Mouse (Mus musculus): ENCODE measurements around the gene Atp13a5. TPM values are rescaled to one million over a fixed set of nuclear protein-coding genes. Genes with fewer than 3 reads are reported as not detected.

Gene Atp13a5
- polyA plus RNA-seq, 1 experiment, result not detected

DNA sequence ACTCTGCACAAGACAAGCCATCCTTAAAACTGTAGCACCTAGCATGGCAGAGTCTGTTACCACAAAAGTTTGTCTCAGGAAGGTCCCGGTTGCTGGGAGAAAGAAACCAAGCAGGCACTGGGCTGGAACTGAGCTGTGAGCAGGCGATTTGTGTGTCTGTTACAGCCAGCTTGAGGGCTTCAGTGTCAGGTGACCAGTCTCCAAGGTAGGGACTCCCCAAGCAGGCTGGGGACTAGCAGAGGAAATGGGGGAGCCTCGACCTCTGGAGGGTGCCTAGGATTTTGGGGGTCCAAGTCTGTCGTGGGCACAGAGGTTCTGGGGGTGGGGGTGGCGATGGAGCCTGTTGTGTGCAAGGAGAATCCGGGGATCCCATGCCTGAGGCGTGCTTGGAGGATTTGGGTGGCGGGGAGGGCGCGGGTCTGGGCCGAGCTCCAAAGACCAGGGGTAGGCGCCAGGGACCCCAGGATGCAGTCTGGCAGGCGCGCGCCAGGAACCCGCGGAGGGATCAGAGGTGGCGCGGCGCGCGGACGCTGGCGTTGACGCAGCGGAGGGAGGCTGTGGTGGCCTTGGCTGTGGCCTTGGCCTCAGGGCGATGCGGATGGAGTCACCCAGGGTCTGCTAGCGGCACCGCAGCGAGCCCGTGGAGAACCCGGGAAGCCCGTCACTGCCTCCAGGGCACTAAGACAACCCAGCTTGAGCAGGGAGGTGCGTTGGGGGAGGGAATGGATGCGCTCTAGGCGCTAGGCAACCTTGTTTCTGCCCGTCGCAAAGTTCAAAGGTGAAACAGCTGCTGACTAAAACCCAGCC is 168.7 kb downstream of the Atp13a5 start, which contains the start of gene Hrasls:
Gene Hrasls (plus strand): TSS at position 91 of the 807 bp plus-strand sequence.
- 3% methylated on average over 38 of the region's 39 CpGs for WGBS
- DNase-seq (ENCODE audit: low read depth, low spot score), result no peak

GRCm38 (mm10) chr16:29208841-29209240 is 169.7 kb downstream of the Atp13a5 start:
- no peak for DNase-seq (ENCODE audit: low read depth, low spot score)
- 67% methylated on average over 7 of the region's 7 CpGs for WGBS

DNA sequence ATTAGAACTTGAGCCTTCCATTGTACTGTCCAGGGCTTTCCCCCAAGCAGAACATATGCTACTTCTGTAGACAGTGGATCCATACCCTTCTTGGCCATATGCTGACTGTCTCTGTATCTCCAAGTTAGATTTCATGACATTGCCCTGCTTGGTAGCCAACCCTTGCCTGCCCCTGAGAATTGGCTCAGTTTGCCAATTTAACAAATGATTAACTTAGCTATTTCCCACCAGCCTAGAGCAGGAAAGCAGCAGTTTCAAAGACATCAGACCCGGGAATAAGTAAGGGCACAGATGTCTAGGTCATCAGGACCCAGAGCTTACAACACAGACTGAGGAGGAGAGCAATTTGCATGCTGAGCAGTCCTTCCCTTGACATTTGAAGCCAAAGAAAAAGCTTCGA is 173.0 kb downstream of the Atp13a5 start:
- 19% methylated on average over 2 of the region's 2 CpGs for WGBS
- no peak for DNase-seq (ENCODE audit: low read depth, low spot score)

DNA sequence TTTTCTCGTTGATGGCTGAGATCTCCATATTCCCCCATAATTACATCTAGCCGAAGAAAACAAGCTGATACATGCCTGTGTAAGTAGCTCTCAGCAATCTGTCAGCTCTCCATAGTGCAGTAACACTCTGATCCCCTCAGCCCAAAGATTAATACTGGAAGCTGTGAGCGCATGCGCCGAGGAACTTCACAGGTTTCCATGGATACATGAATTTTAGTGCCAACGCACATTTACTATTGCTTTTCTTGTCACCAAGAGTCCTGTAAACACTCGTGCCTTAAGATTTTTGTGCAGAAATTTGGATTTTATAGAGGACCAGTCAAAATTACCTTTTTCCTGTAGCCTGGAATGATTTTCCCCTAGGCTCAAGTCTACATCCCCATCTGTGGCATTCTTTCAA is 173.7 kb downstream of the Atp13a5 start:
- WGBS, result 63% methylated on average over 7 of the region's 7 CpGs

DNA sequence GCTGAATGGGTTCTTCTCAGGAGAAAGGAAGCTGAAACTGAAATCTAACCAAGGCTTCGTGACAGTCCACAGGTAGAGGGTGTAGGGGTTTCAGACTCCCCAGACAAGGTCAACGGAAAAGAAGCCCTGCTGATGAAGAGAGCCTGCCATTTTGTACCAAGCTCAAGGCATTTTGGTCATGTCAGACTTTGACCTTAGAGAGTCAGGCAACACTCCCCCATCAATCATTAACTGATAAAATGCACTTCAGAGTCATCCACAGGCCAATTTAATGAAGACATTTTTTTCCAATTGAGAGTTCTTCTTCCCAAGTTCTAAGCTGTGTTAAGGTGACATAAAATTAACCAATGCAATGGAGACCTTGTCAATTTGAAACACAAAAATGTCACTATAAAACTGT is 177.4 kb downstream of the Atp13a5 start:
- no peak for DNase-seq (ENCODE audit: low read depth, low spot score)
- WGBS, result 69% methylated on average over 2 of the region's 2 CpGs

More for the DNA sequence above, 173.7 kb downstream of the Atp13a5 start:
- no peak for DNase-seq (ENCODE audit: low read depth, low spot score)

DNA sequence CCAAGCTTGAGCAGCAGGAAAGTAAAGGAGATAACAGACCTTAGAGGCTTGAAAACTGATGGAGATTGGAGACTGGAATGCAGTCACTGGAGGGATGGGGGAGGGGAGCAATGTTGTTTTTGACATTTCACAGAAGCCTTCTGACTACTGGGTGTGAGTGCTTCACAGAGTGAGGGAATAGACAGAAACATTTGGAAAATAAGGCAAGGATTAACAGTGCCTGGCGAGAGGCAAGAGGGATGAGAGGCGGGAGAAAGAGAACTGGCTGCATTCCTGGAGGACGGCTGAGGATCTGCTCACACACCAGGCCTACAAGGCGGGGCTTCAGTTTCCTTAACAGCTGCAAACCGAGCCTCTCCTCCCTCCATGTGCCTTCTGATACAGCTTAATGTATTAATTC is 180.1 kb downstream of the Atp13a5 start:
- WGBS, result 9% methylated on average over 5 of the region's 5 CpGs
- DNase-seq (ENCODE audit: low read depth, low spot score), result no peak

DNA sequence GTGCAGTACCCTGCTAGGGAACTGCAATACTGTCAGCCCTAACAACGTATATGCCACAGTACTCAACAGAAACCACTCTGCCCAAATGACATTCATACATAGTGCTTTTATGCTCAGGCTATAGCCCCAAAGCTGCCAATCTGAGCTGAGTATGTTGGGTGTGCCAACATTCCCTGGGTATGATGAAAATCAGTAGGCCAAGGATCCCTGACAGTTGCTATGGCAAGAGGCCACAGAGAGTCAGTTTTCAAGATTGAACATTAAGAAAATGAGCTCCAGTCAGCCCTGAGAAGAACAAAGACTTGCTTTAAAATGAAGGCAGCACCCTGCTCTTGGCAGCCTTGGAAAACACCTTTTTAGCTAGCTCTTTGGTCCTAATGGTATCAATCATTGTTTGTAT is 183.4 kb downstream of the Atp13a5 start:
- WGBS, result 79% methylated on average over 1 of the region's 1 CpGs
- DNase-seq (ENCODE audit: low read depth, low spot score), result no peak

- no peak for DNase-seq (ENCODE audit: low read depth, low spot score)
- WGBS, result 80% methylated on average over 4 of the region's 4 CpGs
These were observed 184.6 kb downstream of the Atp13a5 start for GRCm38 (mm10) chr16:29193981-29194380.

DNA sequence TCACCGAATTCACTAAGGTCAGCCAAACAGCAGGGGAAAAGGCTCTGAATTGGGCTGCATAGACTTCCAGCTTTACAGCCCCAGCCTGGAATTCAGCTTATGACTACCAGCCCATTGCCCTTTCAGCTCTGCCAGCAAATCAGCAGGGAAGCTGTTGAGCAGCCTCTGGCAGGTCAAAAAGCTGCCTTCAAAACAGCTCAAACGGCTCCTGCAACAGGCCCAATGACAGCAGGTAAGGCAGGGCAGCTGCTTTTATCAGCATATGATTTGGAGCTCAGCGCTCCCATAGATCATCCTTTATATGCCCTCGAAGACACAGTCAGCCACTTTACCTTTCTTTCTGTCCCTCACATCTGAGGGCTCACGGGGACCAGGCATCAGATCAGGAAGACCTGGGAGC is 185.6 kb downstream of the Atp13a5 start:
- no peak for DNase-seq (ENCODE audit: low read depth, low spot score)
- 49% methylated on average over 5 of the region's 5 CpGs for WGBS

Other genes with a start within 250 kb of the Atp13a5 start
- 0.78 and 1.4 TPM in 2 replicates for gene Hrasls, start 169.0 kb downstream of the Atp13a5 start, polyA plus RNA-seq (2012; rRNA removed)
- gene Atp13a4, start 166.1 kb upstream of the Atp13a5 start, polyA plus RNA-seq (2012; rRNA removed), result not detected in 2 replicates
- gene Opa1, start 200.6 kb upstream of the Atp13a5 start, polyA plus RNA-seq (2012; rRNA removed), result 7.6 and 12.5 TPM in 2 replicates

All from large intestine, adult 2 months (tissue).